Mouse (Mus musculus) E14TG2a.4 (cell line): ENCODE data around the gene Jam2.

Experiments
- CTCF ChIP-seq: conservative IDR thresholded peaks from 2 replicates; pipeline ENCODE4 v1.5.1; 2014; ENCODE audit warnings: low read length
- NANOG ChIP-seq: IDR thresholded peaks from 2 replicates; pipeline ENCODE4 v1.6.1; 2014; ENCODE audit warnings: borderline replicate concordance, low read length, mixed read lengths

DNA sequence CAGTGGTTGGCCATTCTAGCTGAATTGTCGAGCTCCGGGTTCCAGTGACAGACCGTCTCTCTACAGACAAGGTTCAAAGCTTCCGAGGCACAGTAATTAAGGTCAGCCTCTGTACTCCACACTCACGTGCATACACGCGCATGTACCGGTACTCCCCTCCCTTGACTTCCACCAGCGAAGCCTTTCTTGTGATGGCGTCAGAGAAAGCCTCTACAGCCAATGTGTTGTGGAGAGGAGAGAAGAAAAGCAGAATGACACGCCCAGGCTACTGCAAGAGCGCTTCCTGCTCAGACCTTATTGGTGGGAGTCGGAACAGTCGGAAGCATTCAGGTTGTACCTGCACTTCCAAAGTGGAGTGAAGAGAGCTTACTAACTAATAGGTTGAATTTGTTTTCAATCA is 19.5 kb downstream of the Jam2 start:
- TF ChIP-seq CTCF = no peak
- no peak for TF ChIP-seq NANOG
